Mouse (Mus musculus): ENCODE results near the gene Tkfc.

DNA sequence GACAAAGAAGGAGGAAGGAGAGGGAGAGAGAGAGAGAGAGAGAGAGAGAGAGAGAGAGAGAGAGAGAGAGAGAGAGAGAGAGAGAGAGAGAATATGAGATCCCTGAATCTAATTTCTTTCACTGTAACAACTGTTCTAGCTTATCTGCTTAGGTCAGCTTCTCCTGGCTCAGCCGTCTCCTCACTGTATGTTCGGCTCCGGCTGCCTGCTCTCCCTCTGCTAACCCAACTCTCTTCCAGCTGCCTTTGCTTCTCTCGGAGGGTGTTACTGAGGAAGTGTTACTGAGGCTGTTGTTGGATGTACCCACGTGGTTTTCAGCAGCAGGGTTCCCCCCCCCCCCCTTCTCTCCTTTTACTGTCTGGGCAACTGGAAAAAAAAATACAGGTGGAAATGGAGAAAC lies 34.6 kb upstream of the Tkfc start:
- no peak for TF ChIP-seq CTCF (IDR thresholded peaks at IDR 0.05; ENCODE audit: borderline replicate concordance, insufficient read depth, low read depth, low read length)
- TF ChIP-seq POLR2A (IDR thresholded peaks at IDR 0.05; ENCODE audit: borderline replicate concordance, insufficient read depth, low read length): no peak
